Mouse (Mus musculus) cerebellum, postnatal 14 days (tissue): ENCODE results near the gene Scgb1b24.

Experiments used
- DNase-seq, 2 experiments: peaks; one replicate each; pipeline ENCODE4 v3.0.0; 2021; ENCODE audit warnings: mixed read lengths in 2 of 2

The Scgb1b24 gene

GRCm38 (mm10) chr7:33743499-33743898, at the start of gene Scgb1b24:
Scgb1b24 (plus strand) TSS chr7:33743799.
- DNase-seq, result no peak

GRCm38 (mm10) chr7:33739212-33739611, 4.4 kb upstream of the Scgb1b24 start, which contains the start of gene Scgb2b24:
Scgb2b24 (minus strand) TSS chr7:33739312.
- no peak for DNase-seq
